Mouse (Mus musculus) mature B cell (primary cell): ENCODE results near the gene Rasal1.

Experiments used
- in situ Hi-C: fragments of 300-500 bp; cut with MboI; formaldehyde crosslinking; loops from 2 replicates; pipeline ENCODE4 v1.14.3; 2019

Rasal1 gene

GRCm38 (mm10) chr5:120690417-120690816 is 41.8 kb downstream of the Rasal1 start:
- in situ Hi-C loops = no loop called here

GRCm38 (mm10) chr5:120692034-120692433 is 43.4 kb downstream of the Rasal1 start:
- in situ Hi-C loops = no loop called here

GRCm38 (mm10) chr5:120693931-120694694 is 45.5 kb downstream of the Rasal1 start:
- in situ Hi-C loops = no loop called here

GRCm38 (mm10) chr5:120694695-120695074 is 46.1 kb downstream of the Rasal1 start:
- in situ Hi-C loops = no loop called here

GRCm38 (mm10) chr5:120696057-120696743 is 47.6 kb downstream of the Rasal1 start:
- in situ Hi-C loops = no loop called here

- in situ Hi-C loops = no loop called here
Observed at GRCm38 (mm10) chr5:120696865-120697264, 48.3 kb downstream of the Rasal1 start.

DNA sequence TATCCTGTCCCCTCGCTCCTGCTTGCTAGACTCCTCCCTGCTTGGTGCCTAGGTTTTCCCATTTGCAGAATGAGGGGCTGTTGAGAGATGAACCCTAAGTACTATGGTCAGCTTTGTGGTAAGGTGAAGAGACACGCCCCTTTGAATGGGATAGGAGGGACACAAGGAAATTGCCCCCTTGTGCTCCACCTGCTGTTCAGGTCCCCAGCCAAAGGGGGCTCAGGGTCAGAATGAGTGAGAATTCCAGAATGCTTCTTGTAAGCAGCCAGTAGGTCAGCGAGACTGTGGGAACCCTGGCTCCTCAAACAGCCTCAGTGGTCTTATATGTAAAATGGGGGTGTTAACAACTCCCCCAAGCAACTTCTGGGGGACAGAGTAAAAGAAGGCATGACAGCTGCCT is 49.6 kb downstream of the Rasal1 start:
- in situ Hi-C loops = no loop called here

DNA sequence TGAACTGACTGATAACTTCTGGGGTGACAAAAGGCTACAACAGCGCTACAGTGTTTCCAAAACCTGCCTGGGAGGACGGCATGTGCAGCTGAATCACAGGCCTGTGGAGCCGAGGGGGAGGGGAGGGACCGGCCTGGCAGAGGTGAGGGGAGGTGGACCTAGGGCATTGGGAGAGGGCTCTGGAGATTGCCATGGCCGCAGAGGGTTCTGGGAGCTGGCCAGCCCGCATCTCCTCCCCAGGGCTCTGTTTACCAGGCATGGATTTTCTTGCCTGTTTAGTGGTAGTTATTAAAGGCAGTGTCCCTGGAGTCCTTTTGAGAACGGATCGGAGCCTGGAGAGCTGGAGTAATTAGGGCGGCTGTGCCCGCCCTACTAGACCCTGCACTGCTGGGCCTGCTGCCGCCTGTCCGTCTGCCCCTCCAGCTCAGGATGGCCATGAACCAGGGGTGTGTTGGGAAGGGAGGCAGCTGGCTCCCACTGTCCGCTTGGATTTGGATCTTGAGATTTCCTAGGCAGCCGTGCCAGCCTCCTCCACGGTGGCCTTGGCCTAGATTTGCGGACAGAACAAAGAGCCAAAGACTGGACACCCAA is 50.3 kb downstream of the Rasal1 start:
- in situ Hi-C loops = no loop called here

DNA sequence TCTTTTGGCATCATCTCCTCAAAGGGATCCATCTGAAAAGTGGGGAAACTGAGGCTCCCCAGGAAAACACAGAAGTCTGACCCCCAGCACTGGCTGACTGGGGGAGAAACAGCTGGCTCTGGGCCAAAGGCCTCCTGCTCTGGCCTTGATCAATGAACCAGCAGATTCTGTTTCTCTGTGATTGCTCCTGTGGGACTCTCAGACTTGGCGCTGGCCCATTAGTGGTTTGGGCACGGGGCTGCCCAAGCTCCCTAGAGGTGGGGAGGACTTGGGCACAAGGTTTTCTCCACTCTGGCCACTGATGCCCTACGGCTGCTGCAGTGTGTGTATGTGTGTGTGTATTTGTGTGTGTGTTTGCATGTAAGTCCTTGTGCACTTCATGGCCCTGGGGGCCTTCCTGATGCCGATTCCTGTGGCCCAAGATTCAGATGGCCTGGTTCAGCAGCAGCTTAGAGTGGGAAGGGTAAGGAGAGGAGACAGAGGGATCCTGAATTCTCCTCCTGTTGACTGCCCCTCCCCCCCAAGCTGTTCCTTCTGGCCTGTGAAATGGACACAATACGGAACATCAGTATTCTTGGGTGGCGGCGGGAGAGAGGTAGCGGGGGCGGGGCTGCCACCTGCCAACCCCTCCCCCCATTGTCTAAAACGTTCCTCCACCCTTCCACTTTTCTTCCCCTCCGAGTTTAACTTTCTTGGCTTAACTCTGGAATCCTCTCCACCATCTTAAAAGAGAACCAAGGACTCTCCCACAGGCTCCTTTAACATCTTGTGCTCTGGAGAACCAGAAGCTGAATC is 52.6 kb downstream of the Rasal1 start:
- in situ Hi-C loops = loop anchor here (25.0 kb wide), 1 partner anchor 189 kb away; the partner anchor contains the start of genes Plbd2 and Slc8b1

DNA sequence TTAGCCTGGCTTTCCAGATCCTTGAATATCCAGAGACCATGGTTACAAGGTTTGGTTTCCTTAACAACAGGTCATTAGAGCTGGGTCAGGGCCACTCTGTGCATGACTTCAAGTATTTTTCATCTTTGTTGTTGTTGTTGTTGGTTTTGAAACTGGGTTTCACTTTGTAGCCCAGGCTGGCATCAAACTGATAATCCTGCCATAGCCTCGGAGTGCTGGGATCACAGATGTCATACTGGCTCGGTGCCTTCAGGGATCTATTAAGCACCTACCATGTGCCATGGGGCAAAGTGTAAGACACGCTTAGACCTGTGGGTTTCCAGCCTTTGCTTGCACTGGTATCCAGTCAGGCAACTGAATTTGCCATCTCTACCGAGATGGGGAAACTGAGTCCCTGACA is 53.8 kb downstream of the Rasal1 start:
- in situ Hi-C loops = loop anchor here (25.0 kb wide), 1 partner anchor 190 kb away; the partner anchor contains the start of genes Plbd2 and Slc8b1

DNA sequence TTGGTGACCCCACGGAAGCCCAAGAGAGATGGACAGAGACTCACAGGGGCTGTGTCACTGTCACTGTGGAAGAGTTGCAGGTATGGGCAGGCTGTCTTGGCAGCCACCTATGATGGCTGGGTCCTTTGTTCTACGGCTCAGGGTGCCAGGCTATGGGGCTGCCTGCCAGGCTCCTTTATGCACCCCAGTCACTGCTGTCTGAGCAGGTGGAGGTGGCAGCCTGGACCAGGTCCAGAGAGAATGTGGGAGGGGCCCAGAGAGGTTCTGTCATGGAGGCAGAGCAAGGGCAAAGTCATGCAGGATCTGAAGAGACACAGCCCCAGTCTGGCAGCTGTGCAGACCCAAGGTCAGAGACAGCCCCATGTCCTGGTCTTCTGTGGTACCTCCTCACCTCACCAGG is 54.4 kb downstream of the Rasal1 start:
- in situ Hi-C loops = loop anchor here (25.0 kb wide), 1 partner anchor 191 kb away; the partner anchor contains the start of genes Plbd2 and Slc8b1

GRCm38 (mm10) chr5:120703660-120704059 is 55.0 kb downstream of the Rasal1 start:
- in situ Hi-C loops = loop anchor here (25.0 kb wide), 1 partner anchor 191 kb away; the partner anchor contains the start of genes Plbd2 and Slc8b1

- in situ Hi-C loops = loop anchor here (25.0 kb wide), 1 partner anchor 192 kb away; the partner anchor contains the start of genes Plbd2 and Slc8b1
Observed at GRCm38 (mm10) chr5:120704421-120704820, 55.8 kb downstream of the Rasal1 start.

DNA sequence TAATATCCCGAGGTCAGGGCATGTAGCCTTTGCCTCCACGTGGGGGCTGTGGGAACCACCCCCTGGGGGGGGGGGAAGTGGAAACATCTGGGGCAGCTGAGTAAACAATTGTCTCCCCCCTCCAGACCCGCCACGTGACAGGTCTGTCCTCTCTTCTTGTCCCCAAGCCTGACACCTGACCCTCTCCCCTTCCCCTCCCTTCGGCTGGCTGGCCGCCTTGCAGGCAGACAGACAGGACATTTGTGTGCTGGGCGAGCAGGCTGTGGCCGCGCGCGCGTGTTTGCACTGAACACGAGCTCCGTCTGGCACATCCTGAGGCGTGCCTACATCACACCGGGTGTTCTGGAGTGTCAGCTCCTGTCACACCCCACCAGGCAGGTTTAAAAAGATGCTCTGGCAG is 57.9 kb downstream of the Rasal1 start:
- in situ Hi-C loops = loop anchor here (25.0 kb wide), 1 partner anchor 194 kb away; the partner anchor contains the start of genes Plbd2 and Slc8b1

DNA sequence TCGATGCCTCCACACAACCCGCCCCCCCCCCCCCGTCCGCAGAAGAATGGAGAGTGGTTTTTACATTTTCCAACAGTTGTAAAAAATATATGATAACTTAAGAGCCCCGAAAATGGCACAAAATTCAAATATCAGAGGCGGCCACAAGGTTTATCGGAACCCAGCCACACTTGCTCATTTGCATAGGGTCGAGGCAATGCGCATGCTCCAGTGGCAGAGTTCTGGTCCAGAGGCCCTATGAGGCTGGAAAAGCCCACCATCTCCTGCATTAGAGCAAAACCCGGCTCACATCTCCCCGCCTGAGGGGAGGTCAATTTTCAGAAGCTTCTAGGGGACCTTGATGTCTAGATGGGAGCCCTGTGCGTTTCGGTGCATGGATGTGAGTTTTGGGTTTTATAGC is 58.4 kb downstream of the Rasal1 start:
- in situ Hi-C loops = loop anchor here (25.0 kb wide), 1 partner anchor 195 kb away; the partner anchor contains the start of genes Plbd2 and Slc8b1

- in situ Hi-C loops = loop anchor here (5.0 to 25.0 kb wide), 3 partner anchors 33 to 198 kb away; partner anchors contain the start of genes Plbd2 and Slc8b1
Observed at GRCm38 (mm10) chr5:120710161-120710825, 61.7 kb downstream of the Rasal1 start.

DNA sequence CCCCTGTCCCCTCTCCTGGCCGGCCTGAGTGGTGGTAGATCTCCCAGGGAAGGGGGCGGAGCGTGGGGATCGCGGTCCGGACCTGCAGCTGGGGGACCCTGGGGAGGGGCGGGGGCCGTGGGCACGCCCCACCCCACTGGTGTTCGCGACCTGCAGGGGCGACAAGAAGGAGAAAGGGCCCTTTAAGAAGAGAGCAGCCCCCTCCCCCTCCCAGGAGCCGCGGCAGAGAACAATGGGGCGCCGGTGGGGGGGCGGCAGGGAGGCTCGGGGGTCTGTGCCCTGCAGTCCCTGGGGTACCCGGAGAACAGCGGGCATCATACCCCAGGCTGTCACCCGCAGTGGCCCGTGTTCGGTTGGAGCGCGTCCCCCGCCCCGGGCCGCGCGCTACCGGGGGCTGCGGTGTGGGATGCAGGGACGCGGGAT is 62.2 kb downstream of the Rasal1 start:
- in situ Hi-C loops = loop anchor here (5.0 to 25.0 kb wide), 3 partner anchors 34 to 199 kb away; partner anchors contain the start of genes Plbd2 and Slc8b1

DNA sequence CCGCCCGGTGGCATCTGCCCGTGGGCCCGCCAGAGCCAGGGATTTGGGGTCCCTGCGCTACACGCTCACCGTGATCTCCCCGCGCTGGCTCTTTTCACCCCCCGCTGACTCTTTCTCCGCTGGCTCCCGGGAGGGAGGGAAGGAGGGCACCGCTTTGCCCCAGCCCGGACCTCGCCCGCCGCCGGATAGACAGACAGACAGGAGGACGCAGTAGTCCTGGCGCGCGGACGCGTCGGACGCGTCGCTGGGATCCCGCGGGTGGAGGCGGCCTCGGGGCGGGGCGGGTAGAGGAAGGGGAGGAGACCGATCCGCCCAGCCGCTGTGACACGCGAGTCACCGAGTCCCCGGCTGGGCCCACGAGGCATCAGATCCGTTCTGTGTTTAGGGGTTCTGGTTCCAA is 62.8 kb downstream of the Rasal1 start:
- in situ Hi-C loops = loop anchor here (5.0 to 25.0 kb wide), 3 partner anchors 34 to 199 kb away; partner anchors contain the start of genes Plbd2 and Slc8b1

DNA sequence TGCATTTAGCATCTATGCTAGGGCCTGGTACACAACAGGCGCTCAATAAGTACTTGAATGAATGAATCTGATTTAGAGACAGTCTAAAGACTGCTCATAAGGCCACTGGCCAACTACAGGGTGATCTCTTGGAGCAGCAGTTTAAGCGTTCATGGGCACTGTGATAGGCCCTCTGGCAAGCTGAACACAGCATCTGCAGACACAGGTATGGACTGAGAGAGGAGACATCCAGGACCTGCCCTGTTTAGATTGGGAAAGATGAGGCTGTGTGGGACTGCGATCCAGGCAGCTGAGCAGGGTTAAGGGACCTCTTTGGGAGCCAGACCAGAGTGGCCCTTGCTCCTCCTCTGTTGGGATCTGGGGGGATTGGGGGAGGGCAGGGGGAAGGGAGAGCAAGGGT is 63.2 kb downstream of the Rasal1 start, which contains the start of gene Dtx1:
Dtx1 (minus strand) TSS at position 101 of the 400 bp plus-strand sequence.
- in situ Hi-C loops = loop anchor here (5.0 to 25.0 kb wide), 3 partner anchors 35 to 200 kb away; partner anchors contain the start of genes Plbd2 and Slc8b1

DNA sequence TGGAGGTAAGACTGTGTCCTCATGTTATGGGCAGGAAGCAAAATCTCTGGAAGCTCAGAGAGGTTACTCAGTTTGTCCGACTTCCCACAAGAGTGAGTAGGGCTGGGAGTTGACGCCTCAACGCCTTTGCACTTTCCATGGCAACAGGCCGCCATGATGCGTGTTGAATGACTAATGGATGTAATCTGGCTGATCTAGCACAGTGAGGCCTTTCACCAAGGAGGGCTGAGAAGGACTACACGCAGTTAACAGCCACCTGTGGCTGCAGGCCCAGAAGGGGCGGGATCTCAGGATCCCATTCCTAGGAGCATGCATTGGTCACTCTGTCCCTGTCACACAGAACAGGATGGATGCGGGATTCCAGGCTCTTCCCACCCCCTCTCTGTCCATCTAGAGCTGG is 64.1 kb downstream of the Rasal1 start:
- in situ Hi-C loops = loop anchor here (5.0 to 25.0 kb wide), 3 partner anchors 35 to 200 kb away; partner anchors contain the start of genes Plbd2 and Slc8b1
